Mouse (Mus musculus) liver, embryonic 14.5 days (tissue): ENCODE measurements around the gene Tspan8.

ENCODE experiments used
- CTCF ChIP-seq: IDR thresholded peaks from 2 replicates; pipeline ENCODE4 v1.5.1; 2016; ENCODE audit warnings: antibody characterized with exemption, low read depth, control low read depth
- EP300 ChIP-seq: IDR thresholded peaks from 2 replicates; pipeline ENCODE4 v1.6.1; 2016; ENCODE audit warnings: antibody characterized with exemption, low read depth

- no peak for TF ChIP-seq CTCF
- TF ChIP-seq EP300, result no peak
Measured at GRCm38 (mm10) chr10:115896764-115897163, 80.1 kb downstream of the Tspan8 start.
